Mouse (Mus musculus) limb, embryonic 11.5 days (tissue): Measurements from ENCODE around the gene Pih1d1. TPM values are rescaled to one million over a fixed set of nuclear protein-coding genes. Genes with fewer than 3 reads are reported as not detected.

Experiments used
- ATAC-seq: fragments of 200-750 bp; cut with Nextera tagmentation; 2 replicates; pipeline ENCODE4 v1.8.0; 2017; ENCODE audit warnings: low read depth; ENCODE audit not compliant: insufficient number of reproducible peaks, low FRiP score, low TSS enrichment
- DNase-seq: peaks from one replicate; pipeline ENCODE4 v3.0.0-alpha.2; 2015; ENCODE audit warnings: low spot score
- H3K27ac ChIP-seq: fragments of 300-500 bp; sonication (generic); replicated peaks from 2 replicates; pipeline ENCODE4 v1.5.1; 2014; ENCODE audit warnings: low read depth, mild to moderate bottlenecking, low read length
- H3K27me3 ChIP-seq: fragments of 300-500 bp; sonication (generic); 2 replicates; pipeline ENCODE4 v1.6.1; 2014; ENCODE audit warnings: mild to moderate bottlenecking, low read length, mixed read lengths; ENCODE audit not compliant: control insufficient read depth, insufficient read depth
- H3K36me3 ChIP-seq: fragments of 300-500 bp; sonication (generic); 2 replicates; pipeline ENCODE4 v1.6.1; 2014; ENCODE audit warnings: mild to moderate bottlenecking, low read length, moderate library complexity, mixed read lengths; ENCODE audit not compliant: control insufficient read depth, insufficient read depth
- H3K4me1 ChIP-seq: fragments of 300-500 bp; sonication (generic); 2 replicates; pipeline ENCODE4 v1.6.1; 2014; ENCODE audit warnings: low read length, mixed read lengths; ENCODE audit not compliant: control insufficient read depth, insufficient read depth
- H3K4me2 ChIP-seq: fragments of 300-500 bp; sonication (generic); 2 replicates; pipeline ENCODE4 v1.6.1; 2014; ENCODE audit warnings: low read depth, mild to moderate bottlenecking, moderate library complexity; ENCODE audit not compliant: severe bottlenecking
- H3K4me3 ChIP-seq: fragments of 300-500 bp; sonication (generic); 2 replicates; pipeline ENCODE4 v1.5.1; 2014; ENCODE audit warnings: low read depth, low read length
- H3K9ac ChIP-seq: fragments of 300-500 bp; sonication (generic); 2 replicates; pipeline ENCODE4 v1.6.1; 2014; ENCODE audit warnings: mild to moderate bottlenecking, low read length
- H3K9me3 ChIP-seq: fragments of 300-500 bp; sonication (generic); 2 replicates; pipeline ENCODE4 v1.6.1; 2016; ENCODE audit warnings: low read length; ENCODE audit not compliant: control insufficient read depth
- WGBS: fragments of 180-500 bp; shearing (Covaris S2); extraction: QIAGEN DNeasy Blood & Tissue Kit; methylation state at CpG from one replicate; pipeline ENCODE4 v1.1.7; 2014; 5-methylcytosine and 5-hydroxymethylcytosine counted together
- polyA plus RNA-seq: library from polyadenylated mRNA; unstranded; fragments of >200 nt; fragmentation: Nextera tagmentation; extraction: Ambion mirVana; gene quantifications from 2 replicates; pipeline ENCODE4 v1.2.1, GENCODE M21; 2014

Pih1d1 gene
- polyA plus RNA-seq, 1 experiment from 2014 or later: 106 TPM

GRCm38 (mm10) chr7:45137171-45138006 is 16.7 kb upstream of the Pih1d1 start:
- Histone ChIP-seq H3K27ac (no peak overlapping the region), H3K4me2 (no peak overlapping the region), H3K9me3 (no peaks in the 10 kb centered on the region), H3K36me3 (no peaks in the 10 kb centered on the region), H3K4me3 (no peak overlapping the region), H3K27me3 (no peaks in the 10 kb centered on the region; the same call in 1 of the 2 replicates), H3K4me1 (no peaks in the 10 kb centered on the region), H3K9ac (no peak overlapping the region)
- DNase-seq: no peak
- WGBS: 83% methylated on average over 12 of the region's 12 CpGs
- ATAC-seq: no peak

- WGBS: 69% methylated on average over 1 of the region's 1 CpGs
- no peaks in the 10 kb centered on the region for H3K9me3 ChIP-seq
- H3K36me3 ChIP-seq: no peaks in the 10 kb centered on the region; the same call in 1 of the 2 replicates
- no peak overlapping the region for H3K4me3 ChIP-seq
- H3K4me2 ChIP-seq: no peak overlapping the region
- no peak for DNase-seq
- no peak for ATAC-seq
- no peaks in the 10 kb centered on the region for H3K4me1 ChIP-seq
- no peak overlapping the region for H3K27ac ChIP-seq
- no peaks in the 10 kb centered on the region; the same call in 1 of the 2 replicates for H3K27me3 ChIP-seq
- no peak overlapping the region for H3K9ac ChIP-seq
Observed at GRCm38 (mm10) chr7:45138403-45138802, 15.7 kb upstream of the Pih1d1 start.

GRCm38 (mm10) chr7:45139904-45140723 is 14.0 kb upstream of the Pih1d1 start:
- Histone ChIP-seq H3K4me1 (no peaks in the 10 kb centered on the region), H3K4me2 (no peak overlapping the region), H3K9ac (no peak overlapping the region), H3K36me3 (no peaks in the 10 kb centered on the region; the same call in 1 of the 2 replicates), H3K9me3 (no peaks in the 10 kb centered on the region), H3K4me3 (no peak overlapping the region), H3K27ac (no peak overlapping the region), H3K27me3 (no peaks in the 10 kb centered on the region; the same call in 1 of the 2 replicates)
- no peak for DNase-seq
- ATAC-seq: no peak
- WGBS: 73% methylated on average over 8 of the region's 8 CpGs

GRCm38 (mm10) chr7:45141319-45141718 is 12.8 kb upstream of the Pih1d1 start:
- Histone ChIP-seq H3K4me1 (no peaks in the 10 kb centered on the region), H3K9me3 (no peaks in the 10 kb centered on the region), H3K9ac (no peak overlapping the region), H3K27me3 (no peaks in the 10 kb centered on the region; the same call in 1 of the 2 replicates), H3K4me3 (no peak overlapping the region), H3K27ac (no peak overlapping the region), H3K4me2 (no peak overlapping the region), H3K36me3 (no peaks in the 10 kb centered on the region; the same call in 1 of the 2 replicates)
- ATAC-seq: no peak
- 91% methylated on average over 3 of the region's 3 CpGs for WGBS
- no peak for DNase-seq

DNA sequence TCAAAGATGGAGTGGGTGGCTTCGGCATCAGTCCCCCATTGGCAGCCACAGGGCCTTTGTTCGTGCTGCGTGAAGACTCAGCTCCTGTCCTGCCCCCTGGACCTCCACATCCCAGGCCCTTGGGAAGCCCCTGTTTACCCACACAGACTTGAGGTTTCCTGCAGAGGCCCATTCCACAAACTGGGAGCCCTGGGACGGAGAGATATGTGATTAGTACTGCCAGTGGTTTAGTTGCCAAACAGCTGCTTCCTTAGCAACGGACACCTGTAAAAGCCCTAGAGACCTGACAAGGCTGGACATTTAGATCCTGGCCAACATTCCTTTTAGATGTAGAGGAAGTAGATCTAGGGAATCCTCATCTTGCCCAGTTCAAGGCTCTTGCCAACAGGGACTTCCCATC is 12.2 kb upstream of the Pih1d1 start:
- H3K27ac ChIP-seq: no peak overlapping the region

DNA sequence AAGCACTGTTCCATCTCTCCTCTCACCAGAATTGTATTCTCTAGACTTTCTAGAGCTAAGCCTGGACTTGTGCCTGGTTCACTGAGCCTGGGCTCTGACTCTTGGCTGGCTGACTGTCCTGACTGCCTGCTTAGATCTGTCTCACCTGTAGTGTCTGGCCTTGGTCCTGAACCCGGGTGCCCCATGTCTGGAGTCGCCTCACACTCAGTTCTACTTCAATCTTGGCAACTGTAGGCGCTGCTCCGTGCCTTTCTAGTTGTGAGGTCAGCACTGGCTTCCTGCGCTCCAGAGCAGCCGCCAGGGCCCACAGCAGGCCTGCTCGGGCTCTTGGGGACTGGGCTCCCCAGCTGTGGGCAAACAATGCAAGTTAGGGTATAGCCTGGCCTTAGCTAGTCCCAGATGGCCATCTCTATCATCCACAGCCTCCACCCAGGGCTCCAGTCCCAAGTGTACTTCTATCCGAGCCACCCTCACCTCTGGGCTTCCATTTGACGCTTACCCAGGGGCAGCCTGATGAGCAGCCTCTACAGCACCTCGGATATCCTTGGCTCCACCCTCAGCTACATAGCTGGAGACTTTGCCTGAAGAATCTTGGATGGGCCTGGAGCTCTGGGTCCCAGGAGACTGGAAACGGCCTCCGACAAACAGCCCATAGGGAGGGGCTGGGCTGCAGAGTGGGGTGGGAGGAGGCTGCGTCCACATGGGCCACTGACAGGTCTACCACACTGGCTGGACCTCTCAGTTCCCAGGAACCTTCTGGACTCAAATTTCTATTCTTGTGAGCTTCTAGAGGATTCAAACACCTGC is 9.5 kb upstream of the Pih1d1 start:
- H3K27me3 ChIP-seq: no peaks in the 10 kb centered on the region
- ATAC-seq: no peak
- DNase-seq: no peak
- no peak overlapping the region for H3K4me2 ChIP-seq
- 83% methylated on average over 13 of the region's 13 CpGs for WGBS
- no peaks in the 10 kb centered on the region for H3K9me3 ChIP-seq
- H3K4me1 ChIP-seq: no peaks in the 10 kb centered on the region
- H3K9ac ChIP-seq: no peak overlapping the region
- H3K36me3 ChIP-seq: peaks cover 2% of the 10 kb centered on the region; the same call in 1 of the 2 replicates
- H3K4me3 ChIP-seq: no peak overlapping the region
- no peak overlapping the region for H3K27ac ChIP-seq

More for the DNA sequence above, 12.2 kb upstream of the Pih1d1 start:
- Histone ChIP-seq H3K4me2 (no peak overlapping the region), H3K27me3 (no peaks in the 10 kb centered on the region; the same call in 1 of the 2 replicates), H3K4me3 (no peak overlapping the region), H3K9ac (no peak overlapping the region), H3K9me3 (no peaks in the 10 kb centered on the region), H3K4me1 (no peaks in the 10 kb centered on the region), H3K36me3 (no peaks in the 10 kb centered on the region; the same call in 1 of the 2 replicates)
- no peak for ATAC-seq
- 92% methylated on average over 5 of the region's 5 CpGs for WGBS
- DNase-seq: no peak

DNA sequence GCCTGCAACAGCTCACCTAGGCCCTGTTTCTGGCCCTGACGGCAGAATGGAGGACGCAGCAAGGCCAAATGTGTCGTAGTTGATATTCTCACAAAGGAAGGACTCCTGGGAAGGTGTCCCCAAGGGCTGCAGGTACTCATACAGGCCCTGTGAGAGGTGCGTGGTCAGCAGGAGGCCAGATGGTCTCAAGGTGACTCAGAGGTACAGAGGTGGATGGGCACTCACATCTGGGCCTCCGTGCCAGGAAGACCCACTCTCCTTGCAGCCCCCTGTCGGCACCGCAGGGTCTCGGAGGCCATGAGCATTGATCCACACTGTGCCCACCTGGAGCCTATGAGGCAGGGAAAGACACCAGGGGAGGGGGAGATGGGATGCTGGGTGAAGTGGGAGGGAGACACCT is 8.6 kb upstream of the Pih1d1 start:
- no peak for ATAC-seq
- no peak for DNase-seq
- Histone ChIP-seq H3K36me3 (peaks cover 2% of the 10 kb centered on the region; the same call in 1 of the 2 replicates), H3K9ac (no peak overlapping the region), H3K4me3 (no peak overlapping the region), H3K4me2 (no peak overlapping the region), H3K9me3 (no peaks in the 10 kb centered on the region), H3K4me1 (no peaks in the 10 kb centered on the region), H3K27me3 (no peaks in the 10 kb centered on the region), H3K27ac (no peak overlapping the region)
- 93% methylated on average over 8 of the region's 8 CpGs for WGBS

DNA sequence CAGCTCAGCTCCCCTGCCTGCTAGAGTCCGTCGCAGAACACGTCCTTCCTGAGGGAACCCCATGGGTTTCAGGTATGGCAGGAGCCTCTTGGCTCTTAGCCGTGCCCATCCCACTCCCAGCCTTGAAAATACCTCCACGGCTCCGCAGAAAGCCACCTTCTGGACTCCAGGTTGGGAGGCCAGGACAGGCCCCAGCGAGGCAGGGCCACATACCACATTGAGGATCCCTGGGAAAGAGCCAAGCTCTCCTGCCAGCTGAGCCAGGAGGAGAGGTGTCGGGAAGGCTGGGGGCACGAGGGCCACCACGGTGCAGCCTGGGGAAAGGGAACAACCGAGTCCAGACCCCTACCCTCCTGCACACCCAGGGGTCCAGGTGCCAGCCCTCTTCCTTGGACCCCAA is 6.8 kb upstream of the Pih1d1 start:
- DNase-seq (no peak), ATAC-seq (no peak)
- Histone ChIP-seq H3K9me3 (no peaks in the 10 kb centered on the region), H3K36me3 (peaks cover 2% of the 10 kb centered on the region; the same call in 1 of the 2 replicates), H3K27me3 (no peaks in the 10 kb centered on the region), H3K4me1 (0 out of 2 replicates have a peak, but pooled peaks cover 10% of the 10 kb centered on the region), H3K4me2 (no peak overlapping the region), H3K9ac (no peak overlapping the region), H3K27ac (no peak overlapping the region), H3K4me3 (no peak overlapping the region)
- WGBS: 94% methylated on average over 11 of the region's 11 CpGs
